Mouse (Mus musculus): ENCODE data around the gene Bmp15. TPM values are rescaled to one million over a fixed set of nuclear protein-coding genes. Genes with fewer than 3 reads are reported as not detected.

The Bmp15 gene
- 0.04 TPM in 1 of 2 replicates, not detected in the other for polyA plus RNA-seq (2012; rRNA removed)

GRCm38 (mm10) chrX:6320621-6321020 lies at the start of gene Bmp15:
Gene Bmp15, minus strand, starts transcription at chrX:6320721.
- H3K27ac ChIP-seq (ENCODE audit: control insufficient read depth, insufficient read depth, low read depth, low read length) = no peak within 1 kb of the TSS
- no peak within 1 kb of the TSS for H3K4me3 ChIP-seq (ENCODE audit: control insufficient read depth, low read depth, low read length)
- 0 out of 2 replicates have a peak, but pooled peaks cover 2% of the 10 kb centered on the region for H3K4me1 ChIP-seq (ENCODE audit: control insufficient read depth, insufficient read depth, low read length)
- no peaks in the 10 kb centered on the region for H3K27me3 ChIP-seq (ENCODE audit: control insufficient read depth, insufficient read depth, low read length)
- H3K36me3 ChIP-seq (ENCODE audit: control insufficient read depth, insufficient read depth, low read length) = no peaks in the 10 kb centered on the region
- no peak for TF ChIP-seq CTCF (IDR thresholded peaks at IDR 0.05; ENCODE audit: control insufficient read depth, insufficient read depth, insufficient replicate concordance, low read depth, low read length)

DNA sequence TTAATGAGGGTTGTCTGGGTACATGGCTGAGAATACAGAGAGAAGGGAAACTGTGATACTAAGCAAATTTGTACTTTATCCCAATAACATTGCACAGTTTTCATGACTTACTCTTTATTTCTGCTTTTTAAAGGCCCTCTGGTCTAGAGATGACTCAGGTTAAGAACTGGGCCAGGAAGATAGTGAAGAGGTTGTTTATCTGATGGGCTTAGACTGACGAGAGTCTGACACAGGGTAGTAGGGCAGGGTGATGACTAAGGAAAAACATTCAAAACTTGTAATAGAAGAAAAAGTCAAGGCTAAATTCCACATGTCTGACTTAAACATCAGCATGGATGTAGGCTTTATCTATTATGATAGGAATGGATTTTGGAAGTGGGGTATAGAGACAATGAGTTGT lies 48.3 kb upstream of the Bmp15 start:
- Histone ChIP-seq H3K4me3 (ENCODE audit: control insufficient read depth, low read depth, low read length) (no peak overlapping the region), H3K36me3 (ENCODE audit: control insufficient read depth, insufficient read depth, low read length) (no peaks in the 10 kb centered on the region)

DNA sequence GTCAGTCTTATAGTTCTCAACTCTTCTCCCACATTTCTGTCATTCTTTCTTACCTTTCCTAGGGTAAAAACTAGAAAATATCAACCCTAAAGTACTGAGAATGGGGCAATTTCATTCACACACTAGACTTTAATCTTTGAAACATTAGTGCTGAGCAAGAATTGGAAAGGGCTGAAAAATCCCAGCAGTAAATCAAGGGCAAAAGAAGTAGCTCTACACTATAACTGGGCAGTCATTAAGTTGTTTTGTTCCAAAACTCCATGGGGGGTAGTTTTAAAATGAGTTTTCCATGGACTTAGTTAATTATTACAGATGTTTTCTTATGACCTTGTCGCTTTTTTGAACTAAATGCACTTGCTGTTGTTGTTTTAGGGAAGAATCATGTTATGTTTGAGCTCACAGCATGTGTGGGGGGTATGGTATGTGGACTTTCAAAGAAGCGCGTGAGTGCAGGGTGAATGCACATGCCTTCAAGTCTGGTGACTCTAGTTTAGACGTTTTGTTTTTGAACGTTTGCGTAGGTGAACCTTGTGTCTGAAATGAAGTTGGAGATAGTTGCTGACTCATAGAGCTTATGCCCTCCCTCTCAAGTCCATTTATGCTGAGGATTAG lies 37.1 kb upstream of the Bmp15 start:
- no peaks in the 10 kb centered on the region for H3K27me3 ChIP-seq (ENCODE audit: control insufficient read depth, insufficient read depth, low read length)
- no peak overlapping the region for H3K4me3 ChIP-seq (ENCODE audit: control insufficient read depth, low read depth, low read length)
- H3K27ac ChIP-seq (ENCODE audit: control insufficient read depth, insufficient read depth, low read depth, low read length) = no peak overlapping the region
- H3K4me1 ChIP-seq (ENCODE audit: control insufficient read depth, insufficient read depth, low read length) = no peaks in the 10 kb centered on the region
- H3K36me3 ChIP-seq (ENCODE audit: control insufficient read depth, insufficient read depth, low read length) = no peaks in the 10 kb centered on the region
- TF ChIP-seq CTCF (IDR thresholded peaks at IDR 0.05; ENCODE audit: control insufficient read depth, insufficient read depth, insufficient replicate concordance, low read depth, low read length) (no peak), POLR2A (IDR thresholded peaks at IDR 0.05; ENCODE audit: control insufficient read depth, low read depth, low read length) (no peak)

More for the DNA sequence above, 48.3 kb upstream of the Bmp15 start:
- no peaks in the 10 kb centered on the region for H3K4me1 ChIP-seq (ENCODE audit: control insufficient read depth, insufficient read depth, low read length)
- TF ChIP-seq POLR2A (IDR thresholded peaks at IDR 0.05; ENCODE audit: control insufficient read depth, low read depth, low read length) (no peak), CTCF (IDR thresholded peaks at IDR 0.05; ENCODE audit: control insufficient read depth, insufficient read depth, insufficient replicate concordance, low read depth, low read length) (no peak)
- H3K27me3 ChIP-seq (ENCODE audit: control insufficient read depth, insufficient read depth, low read length) = no peaks in the 10 kb centered on the region
- no peak overlapping the region for H3K27ac ChIP-seq (ENCODE audit: control insufficient read depth, insufficient read depth, low read depth, low read length)

- no peak for TF ChIP-seq POLR2A (IDR thresholded peaks at IDR 0.05; ENCODE audit: control insufficient read depth, low read depth, low read length)
- no peak for TF ChIP-seq CTCF (IDR thresholded peaks at IDR 0.05; ENCODE audit: control insufficient read depth, insufficient read depth, insufficient replicate concordance, low read depth, low read length)
Measured at GRCm38 (mm10) chrX:6356876-6357275, 36.4 kb upstream of the Bmp15 start.

GRCm38 (mm10) chrX:6345273-6345959 lies 24.9 kb upstream of the Bmp15 start:
- no peaks in the 10 kb centered on the region for H3K4me1 ChIP-seq (ENCODE audit: control insufficient read depth, insufficient read depth, low read length)
- no peak overlapping the region for H3K27ac ChIP-seq (ENCODE audit: control insufficient read depth, insufficient read depth, low read depth, low read length)
- no peak overlapping the region for H3K4me3 ChIP-seq (ENCODE audit: control insufficient read depth, low read depth, low read length)
- H3K36me3 ChIP-seq (ENCODE audit: control insufficient read depth, insufficient read depth, low read length) = no peaks in the 10 kb centered on the region
- TF ChIP-seq CTCF (IDR thresholded peaks at IDR 0.05; ENCODE audit: control insufficient read depth, insufficient read depth, insufficient replicate concordance, low read depth, low read length) = no peak
- TF ChIP-seq POLR2A (IDR thresholded peaks at IDR 0.05; ENCODE audit: control insufficient read depth, low read depth, low read length) = no peak
- no peaks in the 10 kb centered on the region for H3K27me3 ChIP-seq (ENCODE audit: control insufficient read depth, insufficient read depth, low read length)

More at GRCm38 (mm10) chrX:6356876-6357275, 36.4 kb upstream of the Bmp15 start:
- no peak overlapping the region for H3K27ac ChIP-seq (ENCODE audit: control insufficient read depth, insufficient read depth, low read depth, low read length)
- H3K27me3 ChIP-seq (ENCODE audit: control insufficient read depth, insufficient read depth, low read length) = no peaks in the 10 kb centered on the region
- no peak overlapping the region for H3K4me3 ChIP-seq (ENCODE audit: control insufficient read depth, low read depth, low read length)
- H3K36me3 ChIP-seq (ENCODE audit: control insufficient read depth, insufficient read depth, low read length) = no peaks in the 10 kb centered on the region
- no peaks in the 10 kb centered on the region for H3K4me1 ChIP-seq (ENCODE audit: control insufficient read depth, insufficient read depth, low read length)

DNA sequence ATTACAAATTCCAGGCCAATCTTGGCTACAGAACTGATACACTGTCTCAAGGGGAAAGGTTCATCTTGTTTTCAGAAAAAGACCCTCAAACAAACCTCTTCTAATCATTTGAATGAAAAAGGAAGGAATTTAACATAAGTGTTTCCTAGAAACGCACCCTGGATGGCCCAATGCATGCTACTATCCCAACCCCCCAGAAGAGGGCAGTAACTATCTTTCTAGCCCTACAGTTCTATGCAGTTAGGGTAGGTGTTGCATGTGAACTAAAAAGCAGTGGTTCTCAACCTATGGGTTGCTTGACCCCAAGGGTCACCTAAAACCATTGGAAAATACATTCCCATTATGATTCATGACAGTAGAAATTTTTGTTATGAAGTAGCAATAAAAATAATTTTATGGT lies 3.5 kb upstream of the Bmp15 start:
- Histone ChIP-seq H3K4me1 (ENCODE audit: control insufficient read depth, insufficient read depth, low read length) (0 out of 2 replicates have a peak, but pooled peaks cover 2% of the 10 kb centered on the region), H3K4me3 (ENCODE audit: control insufficient read depth, low read depth, low read length) (no peak overlapping the region), H3K36me3 (ENCODE audit: control insufficient read depth, insufficient read depth, low read length) (no peaks in the 10 kb centered on the region), H3K27ac (ENCODE audit: control insufficient read depth, insufficient read depth, low read depth, low read length) (no peak overlapping the region), H3K27me3 (ENCODE audit: control insufficient read depth, insufficient read depth, low read length) (no peaks in the 10 kb centered on the region)
- no peak for TF ChIP-seq CTCF (IDR thresholded peaks at IDR 0.05; ENCODE audit: control insufficient read depth, insufficient read depth, insufficient replicate concordance, low read depth, low read length)
- TF ChIP-seq POLR2A (IDR thresholded peaks at IDR 0.05; ENCODE audit: control insufficient read depth, low read depth, low read length) = no peak

- no peaks in the 10 kb centered on the region for H3K27me3 ChIP-seq (ENCODE audit: control insufficient read depth, insufficient read depth, low read length)
- H3K36me3 ChIP-seq (ENCODE audit: control insufficient read depth, insufficient read depth, low read length) = no peaks in the 10 kb centered on the region
- H3K4me3 ChIP-seq (ENCODE audit: control insufficient read depth, low read depth, low read length) = no peak overlapping the region
- H3K4me1 ChIP-seq (ENCODE audit: control insufficient read depth, insufficient read depth, low read length) = 0 out of 2 replicates have a peak, but pooled peaks cover 2% of the 10 kb centered on the region
- H3K27ac ChIP-seq (ENCODE audit: control insufficient read depth, insufficient read depth, low read depth, low read length) = no peak overlapping the region
- TF ChIP-seq POLR2A (IDR thresholded peaks at IDR 0.05; ENCODE audit: control insufficient read depth, low read depth, low read length) (no peak), CTCF (IDR thresholded peaks at IDR 0.05; ENCODE audit: control insufficient read depth, insufficient read depth, insufficient replicate concordance, low read depth, low read length) (no peak)
Measured at GRCm38 (mm10) chrX:6317747-6318146, 2.8 kb downstream of the Bmp15 start.

Other genes with a start within 250 kb of the Bmp15 start
- 1.6 and 1.7 TPM in 2 replicates for gene AU022751, start 237.3 kb downstream of the Bmp15 start, polyA plus RNA-seq (2012; rRNA removed)
- 0.99 TPM in 2 replicates for gene Nudt10, start 147.7 kb downstream of the Bmp15 start, polyA plus RNA-seq (2012; rRNA removed)
- gene Shroom4, start 79.1 kb upstream of the Bmp15 start, polyA plus RNA-seq (2012; rRNA removed) = 0.35 and 0.49 TPM in 2 replicates